10 mouse cellular contexts compared by ENCODE assay signal in the genomic region with DNA sequence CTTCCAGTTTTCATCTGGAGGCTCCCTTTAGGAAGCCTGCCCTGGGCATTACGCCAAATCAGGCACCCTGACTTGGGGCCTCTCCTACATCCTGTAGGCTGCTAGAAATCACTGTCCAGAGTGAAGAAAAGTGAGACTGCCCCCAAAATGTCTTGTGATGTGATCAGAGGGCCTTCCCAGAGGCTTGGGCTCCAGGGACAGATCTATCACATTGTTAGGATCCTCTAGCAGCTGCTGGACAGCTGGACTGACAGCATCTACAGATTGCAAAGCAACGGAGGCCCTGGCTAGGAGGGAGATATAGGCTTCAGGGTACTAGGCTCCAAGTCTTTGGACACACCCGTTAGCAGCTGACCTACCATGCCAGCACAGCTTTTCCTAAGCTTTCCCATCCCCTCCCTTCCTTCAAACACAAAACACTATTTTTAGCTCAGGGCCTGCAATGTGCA. TPM values are rescaled to one million over a fixed set of nuclear protein-coding genes. Genes with fewer than 3 reads are reported as not detected.
A peak's percentile ranks its signal among the peaks of the same experiment; 100 is the strongest.
DNase-seq lines count a peak whose midpoint lies in the region; ATAC-seq and TF ChIP-seq lines count a peak whose summit lies in the region.
"Had no signal": no experiment of that assay in that cellular context is flagged by ENCODE, and none has a peak within 500 bp of the region (broad histone marks: within the 10 kb centered on the region; RNA-seq: fewer than 3 reads in every experiment).

No protein-coding gene starts in this region.

- ATAC-seq in forebrain, embryonic 14.5 days = no peak
- no peak for ATAC-seq in forebrain, embryonic 16.5 days
- ATAC-seq in midbrain, embryonic 15.5 days (replicated peaks) = 0 out of 2 replicates have a peak, but pooled peaks have one; percentile 37
- no peak; the same call in 1 of the 2 replicates for ATAC-seq in midbrain, embryonic 16.5 days

- no peaks in the 10 kb centered on the region for H3K9me3 ChIP-seq in forebrain, embryonic 14.5 days (replicated peaks; ENCODE audit: control insufficient read depth, low read length)
- no peaks in the 10 kb centered on the region for H3K9me3 ChIP-seq in forebrain, embryonic 16.5 days (ENCODE audit: control insufficient read depth, low read length)
- no peaks in the 10 kb centered on the region for H3K9me3 ChIP-seq in midbrain, embryonic 15.5 days
- H3K9me3 ChIP-seq in midbrain, embryonic 16.5 days (replicated peaks; ENCODE audit: control insufficient read depth, low read length, poor library complexity, severe bottlenecking) = no peaks in the 10 kb centered on the region

- TF ChIP-seq POLR2A in cerebellum, adult 2 months (IDR thresholded peaks at IDR 0.05; ENCODE audit: borderline replicate concordance, insufficient read depth, low read length) = no peak

- no peak for TF ChIP-seq CTCF in cerebellum, adult 2 months (IDR thresholded peaks at IDR 0.05; ENCODE audit: borderline replicate concordance, insufficient read depth, low read depth, low read length)

- H3K36me3 ChIP-seq in forebrain, embryonic 14.5 days (ENCODE audit: control insufficient read depth, insufficient read depth, low read length) = peaks cover 87% of the 10 kb centered on the region
- H3K36me3 ChIP-seq in forebrain, embryonic 16.5 days (ENCODE audit: control insufficient read depth, insufficient read depth) = peaks cover 24% of the 10 kb centered on the region
- H3K36me3 ChIP-seq in midbrain, embryonic 15.5 days (replicated peaks) = peaks cover 56% of the 10 kb centered on the region
- H3K36me3 ChIP-seq in midbrain, embryonic 16.5 days (ENCODE audit: control insufficient read depth, insufficient read depth, low read length) = peaks cover 34% of the 10 kb centered on the region

- H3K9ac ChIP-seq in forebrain, embryonic 14.5 days (ENCODE audit: low read length) = no peak overlapping the region
- no peak overlapping the region for H3K9ac ChIP-seq in forebrain, embryonic 16.5 days (replicated peaks; ENCODE audit: low read depth, low read length)
- H3K9ac ChIP-seq in midbrain, embryonic 15.5 days = no peak overlapping the region
- no peak overlapping the region for H3K9ac ChIP-seq in midbrain, embryonic 16.5 days (ENCODE audit: low read depth, low read length)

- peak; percentile 7 for DNase-seq in forebrain, embryonic 14.5 days (ENCODE audit: low spot score)
- peak; percentile 29 for DNase-seq in kidney, postnatal 14 days
- DNase-seq in ovary, adult 18-20 months (ENCODE audit: low spot score) = no peak
- no peak for DNase-seq in left cerebral cortex, adult 18-20 months (ENCODE audit: low spot score in 2 of 2)
- no peak for DNase-seq in cerebellum, adult 2 months
- DNase-seq: right cerebral cortex, postnatal 25 days had no signal

- H3K27ac ChIP-seq in forebrain, embryonic 14.5 days (ENCODE audit: low read depth, low read length) = peak overlapping the region; percentile 39; the same call in 1 of the 2 replicates
- H3K27ac ChIP-seq in forebrain, embryonic 16.5 days (ENCODE audit: low read length) = no peak overlapping the region
- H3K27ac ChIP-seq in midbrain, embryonic 15.5 days = 0 out of 2 replicates have a peak overlapping the region, but pooled peaks have one; percentile 40
- H3K27ac ChIP-seq in midbrain, embryonic 16.5 days (ENCODE audit: low read length) = no peak overlapping the region; the same call in 1 of the 2 replicates
- no peak overlapping the region for H3K27ac ChIP-seq in cerebellum, adult 2 months (ENCODE audit: insufficient read depth, low read length)

- peaks cover 3% of the 10 kb centered on the region; the same call in 1 of the 2 replicates for H3K4me1 ChIP-seq in forebrain, embryonic 14.5 days (ENCODE audit: control insufficient read depth, insufficient read depth, low read length)
- peaks cover 7% of the 10 kb centered on the region; the same call in 1 of the 2 replicates for H3K4me1 ChIP-seq in forebrain, embryonic 16.5 days (replicated peaks; ENCODE audit: control insufficient read depth, insufficient read depth, low read length)
- 0 out of 2 replicates have a peak, but pooled peaks cover 2% of the 10 kb centered on the region for H3K4me1 ChIP-seq in midbrain, embryonic 15.5 days
- no peaks in the 10 kb centered on the region for H3K4me1 ChIP-seq in midbrain, embryonic 16.5 days (ENCODE audit: control insufficient read depth, insufficient read depth, low read length)
- peaks cover 33% of the 10 kb centered on the region for H3K4me1 ChIP-seq in cerebellum, adult 2 months (ENCODE audit: control insufficient read depth, insufficient read depth, low read length)

- H3K27me3 ChIP-seq in forebrain, embryonic 14.5 days (replicated peaks; ENCODE audit: control insufficient read depth, insufficient read depth, low read length) = no peaks in the 10 kb centered on the region
- no peaks in the 10 kb centered on the region for H3K27me3 ChIP-seq in forebrain, embryonic 16.5 days (replicated peaks; ENCODE audit: control insufficient read depth, insufficient read depth, low read length)
- H3K27me3 ChIP-seq in midbrain, embryonic 15.5 days (replicated peaks) = no peaks in the 10 kb centered on the region
- no peaks in the 10 kb centered on the region for H3K27me3 ChIP-seq in midbrain, embryonic 16.5 days (ENCODE audit: control insufficient read depth, insufficient read depth, low read depth, low read length)
- no peaks in the 10 kb centered on the region for H3K27me3 ChIP-seq in cerebellum, adult 2 months (ENCODE audit: control insufficient read depth, insufficient read depth, low read length)

- no peak overlapping the region for H3K4me3 ChIP-seq in forebrain, embryonic 14.5 days (ENCODE audit: low read depth, low read length)
- H3K4me3 ChIP-seq in forebrain, embryonic 16.5 days (replicated peaks; ENCODE audit: low read length) = no peak overlapping the region
- H3K4me3 ChIP-seq in midbrain, embryonic 15.5 days = no peak overlapping the region
- H3K4me3 ChIP-seq in midbrain, embryonic 16.5 days (ENCODE audit: low read depth, low read length) = no peak overlapping the region
- H3K4me3 ChIP-seq in cerebellum, adult 2 months (replicated peaks; ENCODE audit: insufficient read depth, low read depth, low read length) = no peak overlapping the region

- WGBS in forebrain, embryonic 14.5 days = 75% methylated on average over 3 of the region's 3 CpGs
- 80% methylated on average over 3 of the region's 3 CpGs for whole genome bisulfite sequencing in forebrain, embryonic 16.5 days
- WGBS in midbrain, embryonic 15.5 days = 79% methylated on average over 3 of the region's 3 CpGs
- WGBS in midbrain, embryonic 16.5 days = 73% methylated on average over 3 of the region's 3 CpGs
- WGBS in cerebellum, adult 2 months = 46% methylated on average over 3 of the region's 3 CpGs

- H3K4me2 ChIP-seq in forebrain, embryonic 14.5 days (ENCODE audit: low read length) = no peak overlapping the region
- no peak overlapping the region for H3K4me2 ChIP-seq in forebrain, embryonic 16.5 days (ENCODE audit: low read length)
- H3K4me2 ChIP-seq in midbrain, embryonic 15.5 days = no peak overlapping the region
- no peak overlapping the region for H3K4me2 ChIP-seq in midbrain, embryonic 16.5 days (ENCODE audit: low read length)
- H3K4me2 ChIP-seq: midbrain, embryonic 11.5 days had no signal

RNA-seq across cellular contexts. Expression of a gene that starts 13.5 kb away (rescaled TPM):
- polyA plus RNA-seq in forebrain, embryonic 14.5 days (2014; fragmentation: Nextera tagmentation; extraction: Ambion mirVana) = 184 and 203 TPM in 2 replicates
- 190 and 193 TPM in 2 replicates for polyA plus RNA-seq in forebrain, embryonic 16.5 days (2015; fragmentation: Nextera tagmentation; extraction: Ambion mirVana)
- polyA plus RNA-seq in midbrain, embryonic 15.5 days (2015; fragmentation: Nextera tagmentation; extraction: Ambion mirVana) = 208 and 210 TPM in 2 replicates
- 217 and 221 TPM in 2 replicates for polyA plus RNA-seq in midbrain, embryonic 16.5 days (2015; fragmentation: Nextera tagmentation; extraction: Ambion mirVana)
- 100 to 1,000 TPM; 150 to 157 TPM for total RNA-seq in left cerebral cortex, adult 18-20 months (2021)
- polyA plus RNA-seq in cerebellum, adult 2 months (2012; rRNA removed) = 157 TPM in 2 replicates

RNA-seq across cellular contexts. Expression of a gene that starts 46.5 kb away (rescaled TPM):
- polyA plus RNA-seq in forebrain, embryonic 14.5 days (2014; fragmentation: Nextera tagmentation; extraction: Ambion mirVana) = 0.48 and 0.62 TPM in 2 replicates
- polyA plus RNA-seq in forebrain, embryonic 16.5 days (2015; fragmentation: Nextera tagmentation; extraction: Ambion mirVana) = 0.35 and 0.53 TPM in 2 replicates
- polyA plus RNA-seq in midbrain, embryonic 15.5 days (2015; fragmentation: Nextera tagmentation; extraction: Ambion mirVana) = 0.26 and 0.40 TPM in 2 replicates
- 0.23 and 0.73 TPM in 2 replicates for polyA plus RNA-seq in midbrain, embryonic 16.5 days (2015; fragmentation: Nextera tagmentation; extraction: Ambion mirVana)
- total RNA-seq in left cerebral cortex, adult 18-20 months (2021) = 1 to 10 TPM in 1 of 2 experiments, under 1 TPM in 1; 0.70 to 1.1 TPM
- polyA plus RNA-seq in cerebellum, adult 2 months (2012; rRNA removed) = 1.6 and 1.8 TPM in 2 replicates

Comparison
In these comparisons a context has a peak if more than half of its experiments do, and no peak if none do; other contexts are left out.
1. H3K27ac ChIP-seq: peak in forebrain, embryonic 14.5 days (single experiment) and midbrain, embryonic 15.5 days (single experiment); none in forebrain, embryonic 16.5 days (single experiment), midbrain, embryonic 16.5 days (single experiment) and cerebellum, adult 2 months (single experiment).
2. DNase-seq: peak in forebrain, embryonic 14.5 days (single experiment) and kidney, postnatal 14 days (single experiment); none in ovary, adult 18-20 months (single experiment), left cerebral cortex, adult 18-20 months (0 of 2) and cerebellum, adult 2 months (0 of 2).